Mouse (Mus musculus) intestine, embryonic 15.5 days (tissue): ENCODE data around the gene Brf1. TPM values are rescaled to one million over a fixed set of nuclear protein-coding genes. Genes with fewer than 3 reads are reported as not detected.

Experiments
- ATAC-seq: fragments of 200-750 bp; cut with Nextera tagmentation; 2 replicates; pipeline ENCODE4 v1.8.0; 2017; ENCODE audit warnings: moderate TSS enrichment, moderate library complexity
- H3K27ac ChIP-seq: fragments of 300-500 bp; sonication (generic); 2 replicates; pipeline ENCODE4 v1.5.1; 2015; ENCODE audit warnings: mild to moderate bottlenecking, inconsistent platforms
- H3K27me3 ChIP-seq: fragments of 300-500 bp; sonication (generic); replicated peaks from 2 replicates; pipeline ENCODE4 v1.6.1; 2015; ENCODE audit warnings: inconsistent platforms
- H3K36me3 ChIP-seq: fragments of 300-500 bp; sonication (generic); 2 replicates; pipeline ENCODE4 v1.6.1; 2015; ENCODE audit warnings: inconsistent platforms
- H3K4me1 ChIP-seq: fragments of 300-500 bp; sonication (generic); replicated peaks from 2 replicates; pipeline ENCODE4 v1.6.1; 2015; ENCODE audit warnings: inconsistent platforms
- H3K4me2 ChIP-seq: fragments of 300-500 bp; sonication (generic); replicated peaks from 2 replicates; pipeline ENCODE4 v1.6.1; 2015; ENCODE audit warnings: mild to moderate bottlenecking, inconsistent platforms
- H3K4me3 ChIP-seq: fragments of 300-500 bp; sonication (generic); replicated peaks from 2 replicates; pipeline ENCODE4 v1.5.1; 2015; ENCODE audit warnings: inconsistent platforms
- H3K9ac ChIP-seq: fragments of 300-500 bp; sonication (generic); 2 replicates; pipeline ENCODE4 v1.6.1; 2015; ENCODE audit warnings: inconsistent platforms
- H3K9me3 ChIP-seq: fragments of 300-500 bp; sonication (generic); 2 replicates; pipeline ENCODE4 v1.6.1; 2016; ENCODE audit warnings: inconsistent platforms
- WGBS: fragments of 180-500 bp; shearing (Covaris S2); methylation state at CpG from one replicate; pipeline ENCODE4 v1.1.7; 2015; 5-methylcytosine and 5-hydroxymethylcytosine counted together
- polyA plus RNA-seq: library from polyadenylated mRNA; unstranded; fragments of >200 nt; fragmentation: Nextera tagmentation; extraction: Ambion mirVana; gene quantifications from 2 replicates; pipeline ENCODE4 v1.2.1, GENCODE M21; 2015

Brf1 gene
- polyA plus RNA-seq, 1 experiment from 2014 or later, result 45.8 TPM

- 89% methylated on average over 2 of the region's 2 CpGs for WGBS
These were observed 9.1 kb downstream of the Brf1 start for GRCm38 (mm10) chr12:112991444-112991843.

GRCm38 (mm10) chr12:112990706-112991405 is 9.6 kb downstream of the Brf1 start:
- no peaks in the 10 kb centered on the region for H3K27me3 ChIP-seq
- no peak overlapping the region for H3K4me3 ChIP-seq
- 0 out of 2 replicates have a peak, but pooled peaks cover 2% of the 10 kb centered on the region for H3K4me1 ChIP-seq
- peaks cover 27% of the 10 kb centered on the region for H3K36me3 ChIP-seq
- H3K9ac ChIP-seq, result no peak overlapping the region
- H3K9me3 ChIP-seq, result no peaks in the 10 kb centered on the region
- 74% methylated on average over 5 of the region's 5 CpGs for WGBS
- no peak overlapping the region for H3K27ac ChIP-seq
- no peak overlapping the region for H3K4me2 ChIP-seq
- ATAC-seq, result no peak

More at GRCm38 (mm10) chr12:112991444-112991843, 9.1 kb downstream of the Brf1 start:
- Histone ChIP-seq H3K27me3 (no peaks in the 10 kb centered on the region), H3K9me3 (no peaks in the 10 kb centered on the region), H3K4me1 (0 out of 2 replicates have a peak, but pooled peaks cover 2% of the 10 kb centered on the region), H3K4me2 (no peak overlapping the region), H3K36me3 (peaks cover 26% of the 10 kb centered on the region), H3K4me3 (no peak overlapping the region), H3K27ac (no peak overlapping the region), H3K9ac (no peak overlapping the region)
- ATAC-seq, result no peak

- no peaks in the 10 kb centered on the region for H3K4me1 ChIP-seq
- H3K27me3 ChIP-seq, result no peaks in the 10 kb centered on the region
- no peak overlapping the region for H3K4me2 ChIP-seq
- WGBS, result 70% methylated on average over 6 of the region's 6 CpGs
- H3K36me3 ChIP-seq, result peaks cover 34% of the 10 kb centered on the region
- no peak overlapping the region for H3K9ac ChIP-seq
- H3K4me3 ChIP-seq, result no peak overlapping the region
- H3K27ac ChIP-seq, result no peak overlapping the region
- no peak for ATAC-seq
- no peaks in the 10 kb centered on the region for H3K9me3 ChIP-seq
These were observed 12.6 kb downstream of the Brf1 start for GRCm38 (mm10) chr12:112987877-112988276.

- Histone ChIP-seq H3K9ac (no peak overlapping the region), H3K9me3 (no peaks in the 10 kb centered on the region), H3K27ac (no peak overlapping the region), H3K36me3 (peaks cover 31% of the 10 kb centered on the region), H3K27me3 (no peaks in the 10 kb centered on the region), H3K4me2 (no peak overlapping the region), H3K4me3 (no peak overlapping the region), H3K4me1 (no peaks in the 10 kb centered on the region)
- ATAC-seq, result no peak
- WGBS, result 93% methylated on average over 6 of the region's 6 CpGs
These were observed 15.2 kb downstream of the Brf1 start for GRCm38 (mm10) chr12:112985346-112985745.

GRCm38 (mm10) chr12:112982031-112982430 is 18.5 kb downstream of the Brf1 start:
- no peak overlapping the region for H3K4me2 ChIP-seq
- H3K4me1 ChIP-seq, result peaks cover 5% of the 10 kb centered on the region
- no peak overlapping the region for H3K27ac ChIP-seq
- H3K27me3 ChIP-seq, result no peaks in the 10 kb centered on the region
- H3K4me3 ChIP-seq, result no peak overlapping the region
- H3K9me3 ChIP-seq, result no peaks in the 10 kb centered on the region
- no peak overlapping the region for H3K9ac ChIP-seq
- ATAC-seq, result no peak
- peaks cover 44% of the 10 kb centered on the region for H3K36me3 ChIP-seq
- WGBS, result 94% methylated on average over 2 of the region's 2 CpGs

- H3K9ac ChIP-seq, result peak overlapping the region; percentile 91
- peak; percentile 1; the same call in 1 of the 2 replicates for ATAC-seq
- peaks cover 14% of the 10 kb centered on the region for H3K4me1 ChIP-seq
- peak overlapping the region; percentile 94 for H3K4me2 ChIP-seq
- peak overlapping the region; percentile 91 for H3K27ac ChIP-seq
- H3K9me3 ChIP-seq, result no peaks in the 10 kb centered on the region
- H3K36me3 ChIP-seq, result peaks cover 42% of the 10 kb centered on the region
- H3K4me3 ChIP-seq, result peak overlapping the region; percentile 70
- 40% methylated on average over 12 of the region's 12 CpGs for WGBS
- no peaks in the 10 kb centered on the region for H3K27me3 ChIP-seq
These were observed 23.3 kb downstream of the Brf1 start for GRCm38 (mm10) chr12:112977156-112977555.

- H3K4me1 ChIP-seq, result peaks cover 14% of the 10 kb centered on the region
- peak within 1 kb of the TSS; percentile 94 for H3K4me2 ChIP-seq
- ATAC-seq, result peak; percentile 98
- no peaks in the 10 kb centered on the region for H3K27me3 ChIP-seq
- peak within 1 kb of the TSS; percentile 91 for H3K27ac ChIP-seq
- H3K36me3 ChIP-seq, result peaks cover 47% of the 10 kb centered on the region
- no peaks in the 10 kb centered on the region for H3K9me3 ChIP-seq
- WGBS, result under 1% methylated on average over 80 of the region's 80 CpGs
- H3K4me3 ChIP-seq, result peak within 1 kb of the TSS; percentile 70
- H3K9ac ChIP-seq, result peak within 1 kb of the TSS; percentile 91
These were observed 24.0 kb downstream of the Brf1 start, which contains the start of gene Btbd6 for GRCm38 (mm10) chr12:112976371-112977073. TSS of gene Btbd6 (plus strand) at chr12:112976482.

- no peaks in the 10 kb centered on the region for H3K27me3 ChIP-seq
- H3K9ac ChIP-seq, result no peak overlapping the region
- no peaks in the 10 kb centered on the region for H3K9me3 ChIP-seq
- peaks cover 14% of the 10 kb centered on the region for H3K4me1 ChIP-seq
- H3K4me3 ChIP-seq, result no peak overlapping the region
- WGBS, result 90% methylated on average over 9 of the region's 9 CpGs
- H3K27ac ChIP-seq, result no peak overlapping the region
- H3K36me3 ChIP-seq, result peaks cover 48% of the 10 kb centered on the region
- ATAC-seq, result no peak
- no peak overlapping the region for H3K4me2 ChIP-seq
These were observed 25.8 kb downstream of the Brf1 start for GRCm38 (mm10) chr12:112974736-112975135.

- no peaks in the 10 kb centered on the region for H3K9me3 ChIP-seq
- H3K36me3 ChIP-seq, result peaks cover 71% of the 10 kb centered on the region
- H3K27me3 ChIP-seq, result no peaks in the 10 kb centered on the region
- no peaks in the 10 kb centered on the region for H3K4me1 ChIP-seq
- H3K27ac ChIP-seq, result no peak overlapping the region
- H3K9ac ChIP-seq, result no peak overlapping the region
- H3K4me3 ChIP-seq, result no peak overlapping the region
- H3K4me2 ChIP-seq, result no peak overlapping the region
- ATAC-seq, result no peak
- 91% methylated on average over 6 of the region's 6 CpGs for WGBS
These were observed 30.9 kb downstream of the Brf1 start for GRCm38 (mm10) chr12:112969616-112970015.

- no peaks in the 10 kb centered on the region for H3K27me3 ChIP-seq
- H3K36me3 ChIP-seq, result peaks cover 76% of the 10 kb centered on the region
- no peak overlapping the region for H3K4me3 ChIP-seq
- no peaks in the 10 kb centered on the region for H3K4me1 ChIP-seq
- 67% methylated on average over 8 of the region's 8 CpGs for WGBS
- no peak overlapping the region for H3K4me2 ChIP-seq
- H3K9ac ChIP-seq, result no peak overlapping the region
- ATAC-seq, result no peak
- no peaks in the 10 kb centered on the region for H3K9me3 ChIP-seq
- H3K27ac ChIP-seq, result no peak overlapping the region
These were observed 31.6 kb downstream of the Brf1 start for GRCm38 (mm10) chr12:112968943-112969342.

- no peak overlapping the region for H3K27ac ChIP-seq
- H3K4me3 ChIP-seq, result no peak overlapping the region
- no peak overlapping the region for H3K4me2 ChIP-seq
- no peak overlapping the region for H3K9ac ChIP-seq
- WGBS, result 89% methylated on average over 13 of the region's 13 CpGs
- H3K27me3 ChIP-seq, result no peaks in the 10 kb centered on the region
- no peaks in the 10 kb centered on the region for H3K4me1 ChIP-seq
- H3K36me3 ChIP-seq, result peaks cover 79% of the 10 kb centered on the region
- H3K9me3 ChIP-seq, result no peaks in the 10 kb centered on the region
- no peak for ATAC-seq
These were observed 34.7 kb downstream of the Brf1 start for GRCm38 (mm10) chr12:112965783-112966182.

GRCm38 (mm10) chr12:112961872-112962271 is 38.6 kb downstream of the Brf1 start:
- no peak overlapping the region for H3K27ac ChIP-seq
- peaks cover 59% of the 10 kb centered on the region for H3K36me3 ChIP-seq
- 76% methylated on average over 5 of the region's 5 CpGs for WGBS
- no peaks in the 10 kb centered on the region for H3K9me3 ChIP-seq
- no peak overlapping the region for H3K4me2 ChIP-seq
- no peak overlapping the region for H3K9ac ChIP-seq
- no peaks in the 10 kb centered on the region for H3K27me3 ChIP-seq
- H3K4me3 ChIP-seq, result no peak overlapping the region
- no peaks in the 10 kb centered on the region for H3K4me1 ChIP-seq
- ATAC-seq, result no peak
